Mouse (Mus musculus) liver, embryonic 14.5 days (tissue): ENCODE measurements around the gene Rnf135. TPM values are rescaled to one million over a fixed set of nuclear protein-coding genes. Genes with fewer than 3 reads are reported as not detected.
"Not testable (repeated sequence)": the region's sequence is repeated elsewhere in the genome, so short reads cannot be mapped to it uniquely, and the experiment has no call there.

Experiments
- ATAC-seq: fragments of 200-750 bp; cut with Nextera tagmentation; 2 replicates; pipeline ENCODE4 v1.8.0; 2017; ENCODE audit warnings: moderate number of reproducible peaks, mild to moderate bottlenecking, moderate library complexity; ENCODE audit not compliant: insufficient read depth
- DNase-seq, 3 experiments: peaks; one replicate each; pipeline ENCODE4 v3.0.0-alpha.2; 2012 to 2013; ENCODE audit warnings: low read depth in 3 of 3, low spot score in 3 of 3
- H3K27ac ChIP-seq: fragments of 300-500 bp; sonication (generic); 2 replicates; pipeline ENCODE4 v1.5.1; 2014; ENCODE audit warnings: moderate library complexity, mild to moderate bottlenecking, control low read depth, inconsistent platforms
- H3K27me3 ChIP-seq: fragments of 300-500 bp; sonication (generic); 2 replicates; pipeline ENCODE4 v1.6.1; 2014; ENCODE audit warnings: mild to moderate bottlenecking, low read length, moderate library complexity; ENCODE audit not compliant: control insufficient read depth, insufficient read depth
- H3K36me3 ChIP-seq: fragments of 300-500 bp; sonication (generic); replicated peaks from 2 replicates; pipeline ENCODE4 v1.6.1; 2014; ENCODE audit warnings: low read depth; ENCODE audit not compliant: control insufficient read depth, insufficient read depth
- H3K4me1 ChIP-seq, 2 experiments: fragments of 200-500 bp in 1 of 2; fragments of 300-500 bp in 1 of 2; sonication (generic) in 1 of 2; replicated peaks; 2 replicates each; pipeline ENCODE4 v1.6.1; 2012 to 2014; ENCODE audit warnings: antibody characterized with exemption in 1 of 2, inconsistent platforms in 1 of 2, low read length in 1 of 2; ENCODE audit not compliant: control insufficient read depth in 2 of 2, insufficient read depth in 2 of 2
- H3K4me2 ChIP-seq: fragments of 300-500 bp; sonication (generic); 2 replicates; pipeline ENCODE4 v1.6.1; 2014; ENCODE audit warnings: low read depth, mild to moderate bottlenecking, control low read depth, moderate library complexity
- H3K4me3 ChIP-seq, 2 experiments: fragments of 200-500 bp in 1 of 2; fragments of 300-500 bp in 1 of 2; sonication (generic) in 1 of 2; 2 replicates each; pipeline ENCODE4 v1.5.1; 2012 to 2014; ENCODE audit warnings: low read depth in 2 of 2, low read length in 2 of 2, mild to moderate bottlenecking in 2 of 2, control low read depth in 1 of 2, inconsistent platforms in 1 of 2, moderate library complexity in 1 of 2; ENCODE audit not compliant: insufficient read depth in 1 of 2
- H3K9ac ChIP-seq: fragments of 300-500 bp; sonication (generic); replicated peaks from 2 replicates; pipeline ENCODE4 v1.6.1; 2014; ENCODE audit warnings: mild to moderate bottlenecking, control low read depth, moderate library complexity
- H3K9me3 ChIP-seq: fragments of 300-500 bp; sonication (generic); 2 replicates; pipeline ENCODE4 v1.6.1; 2016; ENCODE audit warnings: low read length, mixed read lengths; ENCODE audit not compliant: control insufficient read depth
- CTCF ChIP-seq: IDR thresholded peaks from 2 replicates; pipeline ENCODE4 v1.5.1; 2016; ENCODE audit warnings: antibody characterized with exemption, low read depth, control low read depth
- EP300 ChIP-seq: IDR thresholded peaks from 2 replicates; pipeline ENCODE4 v1.6.1; 2016; ENCODE audit warnings: antibody characterized with exemption, low read depth
- WGBS: fragments of 180-500 bp; shearing (Covaris S2); extraction: QIAGEN DNeasy Blood & Tissue Kit; methylation state at CpG from one replicate; pipeline ENCODE4 v1.1.7; 2014; ENCODE audit not compliant: insufficient replicate concordance; 5-methylcytosine and 5-hydroxymethylcytosine counted together
- polyA plus RNA-seq, 2 experiments: library from polyadenylated mRNA; depleted of rRNA in 1 of 2; stranded (reverse) in 1 of 2; unstranded in 1 of 2; fragments of >200 nt; fragmentation: Nextera tagmentation in 1 of 2; extraction: Ambion mirVana in 1 of 2; gene quantifications; 2 replicates each; pipeline versions ENCODE4 v1.2.1 to v1.2.3; 2012 to 2014

Rnf135 gene
- polyA plus RNA-seq, 2 experiments: 2.2 to 2.5 TPM

- Histone ChIP-seq H3K36me3 (peaks cover 13% of the 10 kb centered on the region), H3K4me1 (peaks cover 7 to 18% of the 10 kb centered on the region in 2 experiments), H3K27ac (peak within 1 kb of the TSS; percentile 46), H3K27me3 (no peaks in the 10 kb centered on the region), H3K9me3 (no peaks in the 10 kb centered on the region), H3K4me3 (peak within 1 kb of the TSS; percentile 90 to 99), H3K4me2 (peak within 1 kb of the TSS; percentile 95), H3K9ac (peak within 1 kb of the TSS; percentile 89)
- DNase-seq (peak; percentile 72 to 82 (median 75)), ATAC-seq (peak; percentile 89)
- under 1% methylated on average over 40 of the region's 40 CpGs for WGBS
- TF ChIP-seq CTCF (no peak), EP300 (no peak)
Observed at GRCm38 (mm10) chr11:80141825-80142521, 41.7 kb upstream of the Rnf135 start, which contains the start of gene Tefm. TSS of gene Tefm (minus strand) at chr11:80142175.

GRCm38 (mm10) chr11:80142872-80143271, 40.8 kb upstream of the Rnf135 start:
- no peak for DNase-seq
- Histone ChIP-seq H3K27ac (no peak overlapping the region), H3K9me3 (no peaks in the 10 kb centered on the region), H3K27me3 (no peaks in the 10 kb centered on the region), H3K4me3 (peak overlapping the region in 1 of 2 experiments; percentile 90; a peak in 1 of 4 replicates), H3K36me3 (peaks cover 6% of the 10 kb centered on the region), H3K4me2 (peak overlapping the region; percentile 95), H3K4me1 (peaks cover 7 to 21% of the 10 kb centered on the region in 2 experiments), H3K9ac (peak overlapping the region; percentile 89; the same call in 1 of the 2 replicates)
- TF ChIP-seq CTCF (no peak), EP300 (no peak)
- WGBS: 46% methylated on average over 8 of the region's 8 CpGs
- ATAC-seq: no peak

GRCm38 (mm10) chr11:80145787-80146275, 37.8 kb upstream of the Rnf135 start:
- no peaks in the 10 kb centered on the region for H3K36me3 ChIP-seq
- H3K9ac ChIP-seq: no peak overlapping the region
- no peaks in the 10 kb centered on the region for H3K9me3 ChIP-seq
- DNase-seq (peak in 1 of 3 experiments; percentile 32), ATAC-seq (no peak)
- H3K27ac ChIP-seq: peak overlapping the region; percentile 37; the same call in 1 of the 2 replicates
- no peak overlapping the region; the same call in 1 of the 2 replicates for H3K4me2 ChIP-seq
- 7% methylated on average over 10 of the region's 10 CpGs for WGBS
- TF ChIP-seq CTCF (no peak), EP300 (no peak)
- H3K4me1 ChIP-seq: peaks cover 7 to 21% of the 10 kb centered on the region in 2 experiments
- H3K27me3 ChIP-seq: no peaks in the 10 kb centered on the region
- H3K4me3 ChIP-seq: no peak overlapping the region

- TF ChIP-seq EP300: no peak
- TF ChIP-seq CTCF: no peak; the same call in 1 of the 2 replicates
- no peak overlapping the region for H3K4me2 ChIP-seq
- no peak overlapping the region for H3K27ac ChIP-seq
- ATAC-seq (no peak), DNase-seq (no peak)
- H3K4me1 ChIP-seq: peaks cover 5 to 13% of the 10 kb centered on the region in 2 experiments
- no peaks in the 10 kb centered on the region for H3K36me3 ChIP-seq
- H3K9me3 ChIP-seq: no peaks in the 10 kb centered on the region
- H3K27me3 ChIP-seq: no peaks in the 10 kb centered on the region
- no peak overlapping the region for H3K4me3 ChIP-seq
- H3K9ac ChIP-seq: no peak overlapping the region
- WGBS: 37% methylated on average over 6 of the region's 6 CpGs
Observed at GRCm38 (mm10) chr11:80147748-80148147, 35.9 kb upstream of the Rnf135 start.

- ATAC-seq (no peak), DNase-seq (no peak)
- no peaks in the 10 kb centered on the region for H3K36me3 ChIP-seq
- TF ChIP-seq EP300 (no peak), CTCF (no peak)
- 67% methylated on average over 1 of the region's 1 CpGs for whole genome bisulfite sequencing
- H3K27ac ChIP-seq: no peak overlapping the region
- no peak overlapping the region for H3K4me2 ChIP-seq
- no peak overlapping the region for H3K4me3 ChIP-seq
- H3K9ac ChIP-seq: no peak overlapping the region
- no peaks in the 10 kb centered on the region for H3K9me3 ChIP-seq
- H3K27me3 ChIP-seq: no peaks in the 10 kb centered on the region
- peaks cover 0 to 11% of the 10 kb centered on the region in 2 experiments; a peak in 2 of 4 replicates for H3K4me1 ChIP-seq
Observed at GRCm38 (mm10) chr11:80148313-80148712, 35.3 kb upstream of the Rnf135 start.

GRCm38 (mm10) chr11:80148974-80149373, 34.7 kb upstream of the Rnf135 start:
- not testable (repeated sequence) for DNase-seq, H3K36me3 ChIP-seq, H3K9me3 ChIP-seq, H3K27me3 ChIP-seq, H3K4me3 ChIP-seq, ATAC-seq, H3K27ac ChIP-seq, H3K4me2 ChIP-seq, H3K9ac ChIP-seq
- peaks cover 4 to 15% of the 10 kb centered on the region in 2 experiments; a peak in 2 of 4 replicates for H3K4me1 ChIP-seq
- WGBS: 32% methylated on average over 1 of the region's 4 CpGs
